Mouse (Mus musculus): ENCODE measurements around the gene Egf.

DNA sequence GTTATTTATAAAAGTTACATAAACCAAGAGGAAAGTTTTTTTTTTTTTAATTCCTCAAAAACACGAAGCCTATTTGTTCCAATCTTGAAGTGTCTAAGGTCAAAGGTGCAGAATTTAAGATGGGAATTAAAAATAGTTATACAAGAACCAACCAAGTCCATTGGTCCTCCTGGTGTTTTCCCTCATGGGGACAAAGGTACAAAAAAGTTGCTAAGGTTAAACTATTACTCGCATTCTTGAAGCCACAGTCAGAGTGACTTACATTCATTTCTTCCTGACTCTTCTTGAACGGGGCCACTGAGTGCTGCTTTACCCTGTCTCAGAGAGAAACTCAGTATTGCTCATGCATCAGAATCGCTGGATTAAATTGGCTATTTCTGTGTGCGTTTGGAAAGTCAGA is 42.2 kb upstream of the Egf start:
- TF ChIP-seq ZC3H11A (IDR thresholded peaks at IDR 0.05; ENCODE audit: borderline replicate concordance, low read depth, low read length) = no peak
- no peak for TF ChIP-seq CHD2 (IDR thresholded peaks at IDR 0.05; ENCODE audit: low read depth, low read length)
- TF ChIP-seq MAFK (IDR thresholded peaks at IDR 0.05; ENCODE audit: insufficient read depth, low read depth, low read length) = no peak

All from ES-E14 (cell line).